Mouse (Mus musculus) ES-E14 (cell line): Measurements from ENCODE around the gene Slpi. TPM values are rescaled to one million over a fixed set of nuclear protein-coding genes. Genes with fewer than 3 reads are reported as not detected.

Experiments
- DNase-seq: peaks from one replicate; pipeline ENCODE4 v3.0.0-alpha.2; 2013; ENCODE audit warnings: low read depth, low spot score
- H3K27ac ChIP-seq: 2 replicates; pipeline ENCODE4 v1.5.1; 2012; ENCODE audit warnings: low read depth, mild to moderate bottlenecking, low read length, moderate library complexity, mixed read lengths; ENCODE audit not compliant: poor library complexity, insufficient read depth, severe bottlenecking
- H3K36me3 ChIP-seq: 2 replicates; pipeline ENCODE4 v1.6.1; 2012; ENCODE audit warnings: mild to moderate bottlenecking, low read length, moderate library complexity, mixed read lengths; ENCODE audit not compliant: control insufficient read depth, poor library complexity, insufficient read depth, severe bottlenecking
- H3K4me1 ChIP-seq, 2 experiments: fragments of 150-350 bp in 1 of 2; sonication (generic) in 1 of 2; 2 replicates each; pipeline ENCODE4 v1.6.1; 2012; ENCODE audit warnings: low read length in 2 of 2, mild to moderate bottlenecking in 1 of 2, mixed read lengths in 1 of 2; ENCODE audit not compliant: control insufficient read depth in 2 of 2, insufficient read depth in 2 of 2, poor library complexity in 1 of 2
- H3K4me3 ChIP-seq, 2 experiments: fragments of 150-350 bp in 1 of 2; sonication (generic) in 1 of 2; 2 replicates each; pipeline ENCODE4 v1.5.1; 2012; ENCODE audit warnings: low read length in 2 of 2, low read depth in 1 of 2, mild to moderate bottlenecking in 1 of 2, mixed read lengths in 1 of 2; ENCODE audit not compliant: insufficient read depth in 1 of 2, poor library complexity in 1 of 2, severe bottlenecking in 1 of 2
- H3K9ac ChIP-seq: 2 replicates; pipeline ENCODE4 v1.6.1; 2012; ENCODE audit warnings: low read depth, mild to moderate bottlenecking, low read length, mixed read lengths; ENCODE audit not compliant: poor library complexity, insufficient read depth, severe bottlenecking
- H3K9me3 ChIP-seq: fragments of 150-350 bp; sonication (generic); 2 replicates; pipeline ENCODE4 v1.6.1; 2012; ENCODE audit warnings: low read depth, mild to moderate bottlenecking, low read length; ENCODE audit not compliant: control insufficient read depth, insufficient read depth
- CHD2 ChIP-seq: IDR thresholded peaks from 2 replicates; pipeline ENCODE4 v1.6.1; 2014; ENCODE audit warnings: mild to moderate bottlenecking, low read depth, low read length, inconsistent platforms
- HCFC1 ChIP-seq: IDR thresholded peaks from 2 replicates; pipeline ENCODE4 v1.6.1; 2012; ENCODE audit warnings: low read length, inconsistent platforms, borderline replicate concordance; ENCODE audit not compliant: insufficient read depth
- MAFK ChIP-seq: IDR thresholded peaks from 2 replicates; pipeline ENCODE4 v1.6.1; 2014; ENCODE audit warnings: mild to moderate bottlenecking, low read depth, low read length, inconsistent platforms; ENCODE audit not compliant: insufficient read depth
- ZC3H11A ChIP-seq: IDR thresholded peaks from 2 replicates; pipeline ENCODE4 v1.6.1; 2012; ENCODE audit warnings: low read depth, mild to moderate bottlenecking, inconsistent platforms, low read length, borderline replicate concordance
- ZNF384 ChIP-seq: IDR thresholded peaks from 2 replicates; pipeline ENCODE4 v1.6.1; 2012; ENCODE audit warnings: low read depth, low read length, inconsistent platforms
- in situ Hi-C, 2 experiments: fragments of 600-800 bp; cut with MboI; formaldehyde crosslinking; loops; one replicate each; pipeline ENCODE4 v1.15.1; 2025; ENCODE audit warnings: low sequenced_read_pairs in 2 of 2, inconsistent platforms in 1 of 2; ENCODE audit not compliant: unreplicated experiment in 2 of 2
- total RNA-seq: library from RNA; depleted of rRNA; stranded (reverse); fragments of 300-350 nt; gene quantifications from 2 replicates; pipeline ENCODE4 v1.2.3, GENCODE M21; 2012

Gene Slpi
- total RNA-seq, 1 experiment, result not detected

DNA sequence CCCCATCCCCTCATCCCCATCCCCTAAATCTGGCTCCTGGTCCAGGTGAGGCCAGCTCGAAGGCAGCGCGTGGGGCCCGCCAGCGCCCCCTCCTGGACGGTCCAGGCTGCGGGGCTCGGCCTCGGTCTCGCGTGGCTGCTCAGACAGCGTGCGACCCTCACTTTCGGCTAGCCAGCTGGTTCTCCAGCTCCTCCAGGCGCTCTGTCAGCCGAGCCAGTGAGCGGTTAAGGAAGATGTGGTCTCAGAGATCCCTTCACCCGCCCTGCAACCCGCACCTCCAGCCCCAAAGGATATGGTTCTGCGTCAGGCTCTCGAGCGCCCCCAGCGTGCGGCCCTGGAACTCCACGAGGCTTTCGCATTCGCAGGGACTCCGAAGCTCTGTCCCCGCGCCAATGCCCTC is 604 bp upstream of the Slpi start:
- Histone ChIP-seq H3K9ac (peak overlapping the region; percentile 48; the same call in 1 of the 2 replicates), H3K36me3 (no peaks in the 10 kb centered on the region), H3K27ac (no peak overlapping the region), H3K4me3 (peak overlapping the region; percentile 66 to 69), H3K9me3 (no peaks in the 10 kb centered on the region), H3K4me1 (peaks cover 0 to 2% of the 10 kb centered on the region in 2 experiments; a peak in 1 of 4 replicates)
- TF ChIP-seq HCFC1 (no peak), ZC3H11A (no peak), MAFK (no peak), CHD2 (no peak), ZNF384 (no peak)
- peak; percentile 66 for DNase-seq
- in situ Hi-C loops, result no loop called here

DNA sequence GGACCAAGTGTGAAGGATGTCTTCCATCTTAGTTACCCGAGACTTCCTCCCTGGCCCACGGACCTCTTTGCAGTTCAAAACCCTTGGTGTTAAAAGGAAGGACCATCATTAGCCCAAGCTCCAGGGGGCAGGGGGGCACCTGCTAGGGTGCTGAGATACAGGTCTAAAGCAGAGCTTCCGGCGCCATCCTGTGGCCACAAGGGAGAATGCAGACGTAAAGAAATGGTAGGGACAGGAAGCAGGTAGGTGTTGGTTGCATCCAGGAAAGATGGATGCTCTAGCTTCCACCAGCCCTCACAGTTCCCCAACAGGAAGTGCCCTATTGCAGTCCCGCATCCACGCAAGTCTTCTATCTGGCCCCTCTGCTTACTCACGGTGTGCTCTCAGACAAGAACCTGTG is 1.9 kb downstream of the Slpi start:
- H3K27ac ChIP-seq, result no peak overlapping the region
- H3K4me3 ChIP-seq, result peak overlapping the region in 1 of 2 experiments; percentile 15; a peak in 1 of 4 replicates
- in situ Hi-C loops, result no loop called here
- no peaks in the 10 kb centered on the region for H3K9me3 ChIP-seq
- H3K36me3 ChIP-seq, result no peaks in the 10 kb centered on the region
- DNase-seq, result no peak
- TF ChIP-seq HCFC1 (no peak), ZC3H11A (no peak), CHD2 (no peak), ZNF384 (no peak), MAFK (no peak)
- no peak overlapping the region for H3K9ac ChIP-seq
- H3K4me1 ChIP-seq, result no peaks in the 10 kb centered on the region

DNA sequence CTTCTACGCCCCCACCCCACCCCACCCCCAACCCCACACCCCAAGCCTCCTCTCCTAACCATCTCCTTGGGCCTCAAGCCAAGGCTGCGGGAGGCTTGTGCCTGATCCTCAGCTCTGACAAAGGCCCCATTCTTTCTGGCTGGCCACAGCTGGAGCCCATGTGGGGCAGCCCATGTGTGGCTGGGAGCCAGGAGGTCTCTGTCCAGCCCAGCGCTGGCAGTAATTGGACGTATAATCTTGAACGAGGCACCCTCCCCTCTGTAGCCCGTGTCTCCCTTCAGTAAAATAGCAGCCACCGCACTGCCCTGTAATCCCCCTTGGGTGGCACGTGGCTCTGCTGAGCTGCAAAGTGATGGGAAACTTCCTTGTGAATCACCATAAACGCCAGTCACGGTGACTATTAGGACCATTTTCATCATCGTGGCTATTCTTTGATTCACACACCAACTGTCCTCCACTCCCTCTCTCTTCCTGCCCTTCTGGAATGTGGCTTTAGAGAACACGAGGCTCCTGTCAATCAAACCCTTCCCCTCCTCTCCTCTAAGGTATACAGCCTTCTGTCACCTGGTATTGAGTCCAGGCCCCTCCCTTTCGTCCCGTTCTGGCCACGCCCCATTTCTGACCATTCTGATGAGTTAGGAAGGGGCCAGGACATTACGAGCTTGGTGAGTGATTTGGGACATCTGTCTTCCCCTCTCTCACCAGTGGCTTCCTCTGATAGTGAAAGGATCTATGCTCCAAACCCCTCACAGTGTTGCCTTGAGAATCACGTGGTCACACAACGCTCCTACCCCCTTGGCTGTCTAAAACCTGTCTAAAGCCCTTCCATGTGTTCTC is 2.8 kb downstream of the Slpi start:
- no peak for DNase-seq
- TF ChIP-seq ZNF384, result no peak
- no peak for TF ChIP-seq HCFC1
- TF ChIP-seq MAFK, result no peak
- no peak for TF ChIP-seq ZC3H11A
- no peak for TF ChIP-seq CHD2
- in situ Hi-C loops, result no loop called here
- H3K4me3 ChIP-seq, result peak overlapping the region in 1 of 2 experiments; percentile 15; a peak in 1 of 4 replicates
- H3K36me3 ChIP-seq, result no peaks in the 10 kb centered on the region
- no peaks in the 10 kb centered on the region for H3K9me3 ChIP-seq
- H3K4me1 ChIP-seq, result no peaks in the 10 kb centered on the region
- H3K9ac ChIP-seq, result no peak overlapping the region
- H3K27ac ChIP-seq, result no peak overlapping the region

DNA sequence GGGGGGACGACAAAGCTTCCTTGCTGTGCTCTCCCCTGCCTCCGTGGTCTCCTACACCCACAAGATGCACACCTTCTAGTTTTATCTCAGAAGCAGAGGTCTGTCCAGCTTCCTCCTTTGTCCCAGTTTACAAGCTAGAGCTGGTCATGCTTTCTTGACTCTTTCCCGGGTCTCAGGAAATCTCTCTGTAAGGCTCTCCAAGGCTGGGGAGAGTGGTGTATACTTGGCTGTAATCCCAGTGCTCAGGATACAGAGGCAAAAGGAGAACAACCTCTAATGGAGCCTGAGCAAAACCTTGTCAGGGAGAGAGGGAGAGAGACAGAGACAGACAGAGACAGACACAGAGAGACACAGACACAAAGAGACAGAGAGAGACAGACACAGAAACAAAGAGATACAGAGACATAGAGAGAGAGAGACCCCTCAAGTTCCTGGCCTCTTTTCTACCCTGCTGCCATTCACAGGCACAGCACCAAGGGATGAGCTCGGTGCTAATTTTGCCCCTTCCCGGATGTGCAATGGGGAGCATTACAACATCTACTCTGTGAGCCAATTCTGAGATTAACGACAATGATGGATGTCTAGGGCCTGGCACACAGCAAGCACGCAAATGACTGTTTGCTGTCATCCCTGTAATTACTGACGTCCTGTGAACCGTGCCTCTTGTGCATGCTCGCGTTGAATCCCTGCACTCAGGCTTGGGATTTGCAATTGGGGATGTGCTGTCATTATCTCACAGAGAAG is 5.1 kb downstream of the Slpi start:
- Histone ChIP-seq H3K36me3 (no peaks in the 10 kb centered on the region), H3K9ac (no peak overlapping the region), H3K4me1 (no peaks in the 10 kb centered on the region), H3K9me3 (no peaks in the 10 kb centered on the region), H3K4me3 (no peak overlapping the region), H3K27ac (no peak overlapping the region)
- in situ Hi-C loops, result no loop called here
- TF ChIP-seq CHD2 (no peak), ZC3H11A (no peak), MAFK (no peak), ZNF384 (no peak), HCFC1 (no peak)
- no peak for DNase-seq
